Mouse (Mus musculus) spleen, adult 2 months (tissue): ENCODE measurements around the gene A930033H14Rik. TPM values are rescaled to one million over a fixed set of nuclear protein-coding genes. Genes with fewer than 3 reads are reported as not detected.

Experiments
- DNase-seq, 2 experiments: peaks; one replicate each; pipeline versions ENCODE4 v3.0.0 to v3.0.0-alpha.2; 2012 to 2021; ENCODE audit warnings: low spot score in 2 of 2, low read depth in 1 of 2
- H3K27ac ChIP-seq: fragments of 200-500 bp; 2 replicates; pipeline ENCODE4 v1.5.1; 2012; ENCODE audit warnings: low read length, inconsistent platforms; ENCODE audit not compliant: insufficient read depth
- H3K27me3 ChIP-seq: fragments of 200-500 bp; 2 replicates; pipeline ENCODE4 v1.6.1; 2012; ENCODE audit warnings: mild to moderate bottlenecking, moderate library complexity, low read length, inconsistent platforms; ENCODE audit not compliant: control insufficient read depth, insufficient read depth
- H3K36me3 ChIP-seq: fragments of 200-500 bp; 2 replicates; pipeline ENCODE4 v1.6.1; 2012; ENCODE audit warnings: mild to moderate bottlenecking, low read length, inconsistent platforms; ENCODE audit not compliant: control insufficient read depth, insufficient read depth
- H3K4me1 ChIP-seq: fragments of 200-500 bp; 2 replicates; pipeline ENCODE4 v1.6.1; 2011; ENCODE audit warnings: inconsistent platforms; ENCODE audit not compliant: control insufficient read depth, insufficient read depth, insufficient read length
- H3K4me3 ChIP-seq: fragments of 200-500 bp; 2 replicates; pipeline ENCODE4 v1.5.1; 2011; ENCODE audit warnings: mild to moderate bottlenecking, inconsistent platforms; ENCODE audit not compliant: insufficient read depth, insufficient read length; ENCODE audit errors: extremely low read depth
- CTCF ChIP-seq: fragments of 200-500 bp; IDR thresholded peaks from 2 replicates; pipeline ENCODE4 v1.5.1; 2011; ENCODE audit warnings: mild to moderate bottlenecking, inconsistent platforms; ENCODE audit not compliant: insufficient read depth, insufficient read length, insufficient replicate concordance; ENCODE audit errors: extremely low read depth
- POLR2A ChIP-seq: fragments of 200-500 bp; IDR thresholded peaks from 2 replicates; pipeline ENCODE4 v1.6.1; 2011; ENCODE audit warnings: low read depth, low read length, inconsistent platforms
- WGBS: fragments of 180-500 bp; shearing (Covaris S2); methylation state at CpG from one replicate; pipeline ENCODE4 v1.1.7; 2018; 5-methylcytosine and 5-hydroxymethylcytosine counted together
- polyA plus RNA-seq: library from polyadenylated mRNA; depleted of rRNA; stranded (reverse); fragments of >200 nt; gene quantifications from 2 replicates; pipeline ENCODE4 v1.2.3, GENCODE M21; 2012

A930033H14Rik gene
- polyA plus RNA-seq, 1 experiment: 0.53 TPM

- H3K27ac ChIP-seq: no peak overlapping the region
- H3K36me3 ChIP-seq: no peaks in the 10 kb centered on the region
- H3K27me3 ChIP-seq: no peaks in the 10 kb centered on the region
- TF ChIP-seq POLR2A (no peak), CTCF (no peak)
- WGBS: 70% methylated on average over 7 of the region's 7 CpGs
- H3K4me3 ChIP-seq: no peak overlapping the region
- DNase-seq: no peak
- peaks cover 20% of the 10 kb centered on the region; the same call in 1 of the 2 replicates for H3K4me1 ChIP-seq
These were observed 34.6 kb upstream of the A930033H14Rik start for GRCm38 (mm10) chr10:69247311-69248033.

- peaks cover 15% of the 10 kb centered on the region; the same call in 1 of the 2 replicates for H3K4me1 ChIP-seq
- no peak for DNase-seq
- no peaks in the 10 kb centered on the region for H3K36me3 ChIP-seq
- TF ChIP-seq CTCF (no peak), POLR2A (no peak)
- peak overlapping the region; percentile 26; the same call in 1 of the 2 replicates for H3K27ac ChIP-seq
- WGBS: 18% methylated on average over 3 of the region's 3 CpGs
- no peak overlapping the region for H3K4me3 ChIP-seq
- no peaks in the 10 kb centered on the region for H3K27me3 ChIP-seq
These were observed 33.9 kb upstream of the A930033H14Rik start for GRCm38 (mm10) chr10:69246762-69247161.

GRCm38 (mm10) chr10:69245906-69246668 lies 33.2 kb upstream of the A930033H14Rik start:
- no peak overlapping the region for H3K4me3 ChIP-seq
- H3K36me3 ChIP-seq: no peaks in the 10 kb centered on the region
- H3K27ac ChIP-seq: no peak overlapping the region; the same call in 1 of the 2 replicates
- TF ChIP-seq POLR2A: no peak
- TF ChIP-seq CTCF: no peak
- no peak for DNase-seq
- WGBS: 75% methylated on average over 10 of the region's 10 CpGs
- H3K27me3 ChIP-seq: no peaks in the 10 kb centered on the region
- peaks cover 15% of the 10 kb centered on the region; the same call in 1 of the 2 replicates for H3K4me1 ChIP-seq

DNA sequence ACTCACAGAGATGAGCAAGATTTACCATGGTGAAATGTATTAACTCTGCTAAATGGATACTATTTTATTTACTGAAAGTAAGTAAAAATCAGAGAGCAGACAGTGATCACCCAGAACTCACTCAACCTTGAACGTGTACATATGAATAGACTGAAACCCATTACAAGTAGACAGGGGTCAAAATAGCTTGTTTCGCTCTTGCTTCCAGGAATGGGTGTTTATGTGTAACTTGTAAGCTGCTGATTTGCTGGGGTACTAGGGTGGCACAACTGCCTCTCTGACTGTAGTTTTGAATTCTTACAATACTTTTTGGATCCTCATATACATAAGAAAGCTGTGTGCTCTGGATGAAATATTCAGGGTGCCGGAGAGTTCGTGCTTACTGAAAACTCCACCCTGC lies 32.3 kb upstream of the A930033H14Rik start:
- no peak overlapping the region for H3K4me3 ChIP-seq
- no peak for TF ChIP-seq CTCF
- no peak for TF ChIP-seq POLR2A
- peaks cover 12% of the 10 kb centered on the region; the same call in 1 of the 2 replicates for H3K4me1 ChIP-seq
- no peaks in the 10 kb centered on the region for H3K27me3 ChIP-seq
- H3K27ac ChIP-seq: no peak overlapping the region
- WGBS: 66% methylated on average over 4 of the region's 4 CpGs
- no peak for DNase-seq
- no peaks in the 10 kb centered on the region for H3K36me3 ChIP-seq

- H3K27me3 ChIP-seq: no peaks in the 10 kb centered on the region
- 86% methylated on average over 2 of the region's 2 CpGs for WGBS
- H3K4me1 ChIP-seq: no peaks in the 10 kb centered on the region
- H3K27ac ChIP-seq: no peak overlapping the region
- TF ChIP-seq POLR2A: no peak
- TF ChIP-seq CTCF: no peak
- no peaks in the 10 kb centered on the region for H3K36me3 ChIP-seq
- DNase-seq: no peak
- no peak overlapping the region for H3K4me3 ChIP-seq
These were observed 27.6 kb upstream of the A930033H14Rik start for GRCm38 (mm10) chr10:69240530-69240929.

DNA sequence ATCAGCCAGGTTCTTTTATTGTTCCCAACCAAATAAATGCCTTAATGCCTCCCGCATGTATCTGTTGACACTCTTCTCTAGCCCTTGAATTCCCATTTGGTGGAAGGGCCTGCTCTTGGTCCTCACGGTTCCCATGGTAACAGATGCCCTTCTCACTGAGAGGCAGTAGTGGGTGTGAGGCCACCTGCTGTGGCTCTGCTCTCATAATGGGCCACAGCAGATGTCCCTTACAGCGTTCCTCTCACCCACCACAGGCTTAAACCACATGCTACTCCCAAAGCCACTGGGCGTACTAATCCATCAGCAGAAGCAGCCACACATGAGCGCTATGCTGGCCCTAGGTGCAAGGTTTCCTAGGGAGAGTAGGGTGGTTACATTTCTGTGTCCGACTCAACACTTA lies 25.4 kb upstream of the A930033H14Rik start:
- WGBS: 83% methylated on average over 6 of the region's 6 CpGs
- H3K27me3 ChIP-seq: no peaks in the 10 kb centered on the region
- H3K36me3 ChIP-seq: no peaks in the 10 kb centered on the region
- H3K4me1 ChIP-seq: no peaks in the 10 kb centered on the region
- H3K4me3 ChIP-seq: no peak overlapping the region
- no peak for TF ChIP-seq POLR2A
- TF ChIP-seq CTCF: no peak
- DNase-seq: no peak
- no peak overlapping the region for H3K27ac ChIP-seq
